Mouse (Mus musculus) liver, embryonic 11.5 days (tissue): Measurements from ENCODE around the gene Isyna1. TPM values are rescaled to one million over a fixed set of nuclear protein-coding genes. Genes with fewer than 3 reads are reported as not detected.

ENCODE experiments used
- ATAC-seq: fragments of 200-750 bp; cut with Nextera tagmentation; replicated peaks from 2 replicates; pipeline ENCODE4 v1.8.0; 2017; ENCODE audit warnings: moderate number of reproducible peaks, mild to moderate bottlenecking, moderate TSS enrichment, moderate library complexity; ENCODE audit not compliant: low FRiP score
- DNase-seq: peaks from one replicate; pipeline ENCODE4 v3.0.0-alpha.2; 2017; ENCODE audit warnings: low spot score
- H3K27ac ChIP-seq: fragments of 300-500 bp; sonication (generic); 2 replicates; pipeline ENCODE4 v1.5.1; 2014; ENCODE audit warnings: mild to moderate bottlenecking, low read depth, low read length, control low read depth
- H3K27me3 ChIP-seq: fragments of 300-500 bp; sonication (generic); replicated peaks from 2 replicates; pipeline ENCODE4 v1.6.1; 2014; ENCODE audit warnings: low read length, mixed read lengths; ENCODE audit not compliant: control insufficient read depth, insufficient read depth
- H3K36me3 ChIP-seq: fragments of 300-500 bp; sonication (generic); 2 replicates; pipeline ENCODE4 v1.6.1; 2014; ENCODE audit warnings: mild to moderate bottlenecking, low read length, moderate library complexity, mixed read lengths; ENCODE audit not compliant: control insufficient read depth, insufficient read depth
- H3K4me1 ChIP-seq: fragments of 300-500 bp; sonication (generic); replicated peaks from 2 replicates; pipeline ENCODE4 v1.6.1; 2014; ENCODE audit warnings: low read length, mixed read lengths; ENCODE audit not compliant: control insufficient read depth, insufficient read depth
- H3K4me2 ChIP-seq: fragments of 300-500 bp; sonication (generic); 2 replicates; pipeline ENCODE4 v1.6.1; 2014; ENCODE audit warnings: mild to moderate bottlenecking, control low read depth, moderate library complexity
- H3K4me3 ChIP-seq: fragments of 300-500 bp; sonication (generic); 2 replicates; pipeline ENCODE4 v1.5.1; 2014; ENCODE audit warnings: low read depth, low read length, control low read depth
- H3K9ac ChIP-seq: fragments of 300-500 bp; sonication (generic); 2 replicates; pipeline ENCODE4 v1.6.1; 2014; ENCODE audit warnings: low read depth, low read length, control low read depth
- H3K9me3 ChIP-seq: fragments of 300-500 bp; sonication (generic); 2 replicates; pipeline ENCODE4 v1.6.1; 2016; ENCODE audit warnings: low read length, inconsistent platforms, mixed read lengths; ENCODE audit not compliant: control insufficient read depth
- WGBS: fragments of 180-500 bp; shearing (Covaris S2); extraction: QIAGEN DNeasy Blood & Tissue Kit; methylation state at CpG from one replicate; pipeline ENCODE4 v1.1.7; 2014; 5-methylcytosine and 5-hydroxymethylcytosine counted together
- polyA plus RNA-seq: library from polyadenylated mRNA; unstranded; fragments of >200 nt; fragmentation: Nextera tagmentation; extraction: Ambion mirVana; gene quantifications from 2 replicates; pipeline ENCODE4 v1.2.1, GENCODE M21; 2014

Gene Isyna1
- 177 and 188 TPM in 2 replicates for polyA plus RNA-seq

GRCm38 (mm10) chr8:70593961-70594609 is at the start of gene Isyna1:
TSS of gene Isyna1 (plus strand) at chr8:70594373.
- ATAC-seq, result peak; percentile 89
- under 1% methylated on average over 40 of the region's 40 CpGs for WGBS
- peak within 1 kb of the TSS; percentile 90 for H3K4me2 ChIP-seq
- H3K27ac ChIP-seq, result peak within 1 kb of the TSS; percentile 66
- no peaks in the 10 kb centered on the region for H3K9me3 ChIP-seq
- no peaks in the 10 kb centered on the region for H3K27me3 ChIP-seq
- H3K9ac ChIP-seq, result peak within 1 kb of the TSS; percentile 70
- H3K36me3 ChIP-seq, result peaks cover 37% of the 10 kb centered on the region
- H3K4me3 ChIP-seq, result peak within 1 kb of the TSS; percentile 62
- peak; percentile 93 for DNase-seq
- H3K4me1 ChIP-seq, result peaks cover 50% of the 10 kb centered on the region

GRCm38 (mm10) chr8:70546412-70546811 is 47.8 kb upstream of the Isyna1 start:
- no peak for ATAC-seq
- Histone ChIP-seq H3K4me1 (peaks cover 64% of the 10 kb centered on the region), H3K36me3 (peaks cover 3% of the 10 kb centered on the region; the same call in 1 of the 2 replicates), H3K4me2 (no peak overlapping the region), H3K27me3 (no peaks in the 10 kb centered on the region), H3K4me3 (no peak overlapping the region), H3K9me3 (no peaks in the 10 kb centered on the region), H3K9ac (no peak overlapping the region), H3K27ac (no peak overlapping the region)
- no peak for DNase-seq
- 75% methylated on average over 4 of the region's 4 CpGs for WGBS

- H3K27me3 ChIP-seq, result no peaks in the 10 kb centered on the region
- peaks cover 3% of the 10 kb centered on the region; the same call in 1 of the 2 replicates for H3K36me3 ChIP-seq
- ATAC-seq (no peak), DNase-seq (no peak)
- H3K4me1 ChIP-seq, result peaks cover 67% of the 10 kb centered on the region
- H3K4me3 ChIP-seq, result no peak overlapping the region
- no peak overlapping the region for H3K27ac ChIP-seq
- 82% methylated on average over 6 of the region's 6 CpGs for WGBS
- H3K9me3 ChIP-seq, result no peaks in the 10 kb centered on the region
- no peak overlapping the region for H3K4me2 ChIP-seq
- H3K9ac ChIP-seq, result no peak overlapping the region
These were observed 46.4 kb upstream of the Isyna1 start for GRCm38 (mm10) chr8:70547762-70548161.

DNA sequence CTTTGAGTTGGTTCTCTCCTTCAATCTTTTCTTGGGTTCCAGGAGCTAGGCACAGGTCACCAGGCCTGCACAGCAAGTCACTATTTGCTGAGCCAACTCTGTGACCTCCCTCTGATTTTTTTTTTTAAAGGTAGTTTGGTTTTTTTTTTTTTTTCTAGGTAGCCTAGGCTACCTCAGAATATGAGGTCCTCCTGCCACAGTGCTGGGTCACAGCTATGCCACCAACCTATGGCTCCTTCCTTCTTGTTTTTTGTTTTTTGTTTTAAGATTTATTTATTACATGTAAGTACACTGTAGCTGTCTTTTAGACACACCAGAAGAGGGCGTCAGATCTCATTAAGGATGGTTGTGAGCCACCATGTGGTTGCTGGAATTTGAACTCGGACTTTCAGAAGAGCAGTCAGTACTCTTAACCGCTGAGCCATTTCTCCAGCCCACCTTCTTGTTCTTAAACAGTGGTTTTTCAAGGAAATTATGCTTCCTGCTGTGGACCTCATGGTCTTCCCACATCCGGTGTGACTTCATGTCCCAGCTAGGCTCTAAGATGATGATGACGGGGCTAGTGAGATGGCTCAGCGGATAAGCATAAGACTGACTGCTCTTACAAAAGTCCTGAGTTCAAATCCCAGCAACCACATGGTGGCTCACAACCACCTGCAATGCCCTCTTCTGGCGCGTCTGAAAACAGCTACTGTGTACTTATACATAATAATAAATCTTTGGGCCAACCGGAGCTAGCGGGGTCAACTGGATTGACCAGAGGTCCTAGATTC is 44.6 kb upstream of the Isyna1 start:
- DNase-seq, result no peak
- H3K4me1 ChIP-seq, result peaks cover 60% of the 10 kb centered on the region
- H3K9ac ChIP-seq, result no peak overlapping the region
- H3K27ac ChIP-seq, result no peak overlapping the region
- H3K4me2 ChIP-seq, result no peak overlapping the region
- no peak for ATAC-seq
- 70% methylated on average over 10 of the region's 10 CpGs for WGBS
- no peaks in the 10 kb centered on the region for H3K9me3 ChIP-seq
- no peaks in the 10 kb centered on the region for H3K27me3 ChIP-seq
- H3K36me3 ChIP-seq, result peaks cover 3% of the 10 kb centered on the region; the same call in 1 of the 2 replicates
- no peak overlapping the region for H3K4me3 ChIP-seq

DNA sequence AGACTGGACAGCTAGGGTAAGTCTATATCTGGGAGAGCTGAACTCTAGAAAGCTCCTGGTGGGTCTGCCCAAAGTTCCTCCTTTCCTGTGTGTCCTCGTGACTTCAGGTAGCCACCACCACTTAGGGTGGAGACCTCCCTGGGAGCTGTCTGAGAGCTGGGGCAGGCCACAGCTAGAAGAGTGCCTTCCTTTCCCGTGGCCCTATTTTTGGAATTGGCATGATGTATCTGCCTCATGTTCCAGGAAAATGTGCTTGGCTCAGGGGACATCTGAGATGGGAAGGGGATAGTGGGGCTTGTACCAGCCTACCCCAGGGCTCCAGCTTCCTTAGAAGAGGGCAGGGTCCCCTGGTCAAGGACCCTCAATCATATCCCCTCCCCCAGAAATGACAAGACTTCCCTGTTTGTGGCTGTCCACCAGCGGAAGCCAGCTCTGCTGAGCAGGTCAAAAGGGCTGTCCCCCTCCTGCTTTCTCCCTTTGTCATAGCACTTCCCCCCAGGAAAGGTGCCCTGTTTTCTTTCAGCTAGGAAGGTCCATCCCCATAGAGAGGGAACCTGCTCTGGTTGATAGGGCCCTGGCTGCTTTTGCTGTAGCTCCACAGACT is 42.5 kb upstream of the Isyna1 start:
- H3K9me3 ChIP-seq, result no peaks in the 10 kb centered on the region
- no peak overlapping the region; the same call in 1 of the 2 replicates for H3K27ac ChIP-seq
- peaks cover 42% of the 10 kb centered on the region for H3K4me1 ChIP-seq
- no peak overlapping the region for H3K4me3 ChIP-seq
- WGBS, result 47% methylated on average over 3 of the region's 3 CpGs
- H3K36me3 ChIP-seq, result no peaks in the 10 kb centered on the region
- no peak for DNase-seq
- H3K9ac ChIP-seq, result 0 out of 2 replicates have a peak overlapping the region, but pooled peaks have one; percentile 22
- H3K4me2 ChIP-seq, result no peak overlapping the region
- no peaks in the 10 kb centered on the region for H3K27me3 ChIP-seq
- ATAC-seq, result no peak

GRCm38 (mm10) chr8:70552836-70553235 is 41.3 kb upstream of the Isyna1 start:
- H3K27ac ChIP-seq, result no peak overlapping the region
- H3K9ac ChIP-seq, result no peak overlapping the region
- H3K27me3 ChIP-seq, result no peaks in the 10 kb centered on the region

GRCm38 (mm10) chr8:70553740-70554139 is 40.4 kb upstream of the Isyna1 start:
- Histone ChIP-seq H3K4me2 (no peak overlapping the region), H3K4me1 (peaks cover 50% of the 10 kb centered on the region)

More at GRCm38 (mm10) chr8:70552836-70553235, 41.3 kb upstream of the Isyna1 start:
- WGBS, result 46% methylated on average over 1 of the region's 1 CpGs
- Histone ChIP-seq H3K36me3 (no peaks in the 10 kb centered on the region), H3K9me3 (no peaks in the 10 kb centered on the region), H3K4me2 (no peak overlapping the region), H3K4me1 (peaks cover 47% of the 10 kb centered on the region), H3K4me3 (no peak overlapping the region)
- no peak for ATAC-seq
- DNase-seq, result no peak

GRCm38 (mm10) chr8:70555079-70555747 is 39.0 kb upstream of the Isyna1 start:
- DNase-seq (no peak), ATAC-seq (no peak)
- Histone ChIP-seq H3K27ac (peak overlapping the region; percentile 60), H3K9me3 (no peaks in the 10 kb centered on the region), H3K4me2 (no peak overlapping the region), H3K4me3 (no peak overlapping the region), H3K27me3 (no peaks in the 10 kb centered on the region), H3K4me1 (peaks cover 57% of the 10 kb centered on the region), H3K9ac (no peak overlapping the region), H3K36me3 (no peaks in the 10 kb centered on the region)
- WGBS, result 70% methylated on average over 4 of the region's 4 CpGs

More at GRCm38 (mm10) chr8:70553740-70554139, 40.4 kb upstream of the Isyna1 start:
- Histone ChIP-seq H3K9ac (no peak overlapping the region), H3K36me3 (no peaks in the 10 kb centered on the region), H3K27ac (no peak overlapping the region), H3K9me3 (no peaks in the 10 kb centered on the region), H3K27me3 (no peaks in the 10 kb centered on the region), H3K4me3 (no peak overlapping the region)
- no peak for ATAC-seq
- no peak for DNase-seq
